Mouse (Mus musculus) midbrain, embryonic 12.5 days (tissue): ENCODE data around the gene Stac2. TPM values are rescaled to one million over a fixed set of nuclear protein-coding genes. Genes with fewer than 3 reads are reported as not detected.

Experiments used
- ATAC-seq: fragments of 200-750 bp; cut with Nextera tagmentation; 2 replicates; pipeline ENCODE4 v1.8.0; 2017; ENCODE audit warnings: low read depth, moderate TSS enrichment, moderate library complexity; ENCODE audit not compliant: low FRiP score
- H3K27ac ChIP-seq: fragments of 300-500 bp; sonication (generic); replicated peaks from 2 replicates; pipeline ENCODE4 v1.5.1; 2016; ENCODE audit warnings: mild to moderate bottlenecking
- H3K27me3 ChIP-seq: fragments of 300-500 bp; sonication (generic); 2 replicates; pipeline ENCODE4 v1.6.1; 2016; ENCODE audit warnings: mild to moderate bottlenecking
- H3K36me3 ChIP-seq: fragments of 300-500 bp; sonication (generic); 2 replicates; pipeline ENCODE4 v1.6.1; 2016
- H3K4me1 ChIP-seq: fragments of 300-500 bp; sonication (generic); 2 replicates; pipeline ENCODE4 v1.6.1; 2016
- H3K4me2 ChIP-seq: fragments of 300-500 bp; sonication (generic); replicated peaks from 2 replicates; pipeline ENCODE4 v1.6.1; 2016; ENCODE audit warnings: mild to moderate bottlenecking, moderate library complexity
- H3K4me3 ChIP-seq: fragments of 300-500 bp; sonication (generic); 2 replicates; pipeline ENCODE4 v1.5.1; 2016; ENCODE audit warnings: mild to moderate bottlenecking
- H3K9ac ChIP-seq: fragments of 300-500 bp; sonication (generic); replicated peaks from 2 replicates; pipeline ENCODE4 v1.6.1; 2016; ENCODE audit warnings: mild to moderate bottlenecking, moderate library complexity
- H3K9me3 ChIP-seq: fragments of 300-500 bp; sonication (generic); 2 replicates; pipeline ENCODE4 v1.6.1; 2016; ENCODE audit warnings: mild to moderate bottlenecking
- WGBS: fragments of 180-500 bp; shearing (Covaris S2); methylation state at CpG from one replicate; pipeline ENCODE4 v1.1.7; 2016; 5-methylcytosine and 5-hydroxymethylcytosine counted together
- polyA plus RNA-seq: library from polyadenylated mRNA; unstranded; fragments of >200 nt; fragmentation: Nextera tagmentation; extraction: Ambion mirVana; gene quantifications from 2 replicates; pipeline ENCODE4 v1.2.1, GENCODE M21; 2016

Stac2 gene
- polyA plus RNA-seq, 1 experiment from 2014 or later, result 0.73 TPM

- no peak for ATAC-seq
- Histone ChIP-seq H3K4me3 (no peak overlapping the region), H3K27ac (no peak overlapping the region), H3K27me3 (0 out of 2 replicates have a peak, but pooled peaks cover 3% of the 10 kb centered on the region), H3K36me3 (no peaks in the 10 kb centered on the region), H3K9ac (no peak overlapping the region), H3K4me1 (no peaks in the 10 kb centered on the region), H3K4me2 (no peak overlapping the region), H3K9me3 (peaks cover 7% of the 10 kb centered on the region; the same call in 1 of the 2 replicates)
- WGBS, result 95% methylated on average over 12 of the region's 12 CpGs
Observed at GRCm38 (mm10) chr11:98066201-98066600, 12.9 kb upstream of the Stac2 start.

- no peak overlapping the region for H3K4me3 ChIP-seq
- no peak for ATAC-seq
- WGBS, result 71% methylated on average over 6 of the region's 6 CpGs
Observed at GRCm38 (mm10) chr11:98061904-98062562, 8.8 kb upstream of the Stac2 start.

GRCm38 (mm10) chr11:98061441-98061840 is 8.2 kb upstream of the Stac2 start:
- Histone ChIP-seq H3K36me3 (no peaks in the 10 kb centered on the region), H3K9me3 (no peaks in the 10 kb centered on the region), H3K4me3 (no peak overlapping the region), H3K4me1 (peaks cover 6% of the 10 kb centered on the region; the same call in 1 of the 2 replicates), H3K27ac (no peak overlapping the region), H3K4me2 (no peak overlapping the region), H3K27me3 (peaks cover 19% of the 10 kb centered on the region), H3K9ac (no peak overlapping the region)
- ATAC-seq, result no peak
- WGBS, result 69% methylated on average over 3 of the region's 3 CpGs

More at GRCm38 (mm10) chr11:98061904-98062562, 8.8 kb upstream of the Stac2 start:
- H3K4me2 ChIP-seq, result no peak overlapping the region
- H3K36me3 ChIP-seq, result no peaks in the 10 kb centered on the region
- H3K9ac ChIP-seq, result no peak overlapping the region
- H3K9me3 ChIP-seq, result peaks cover 4% of the 10 kb centered on the region; the same call in 1 of the 2 replicates
- H3K27me3 ChIP-seq, result peaks cover 15% of the 10 kb centered on the region
- H3K4me1 ChIP-seq, result peaks cover 6% of the 10 kb centered on the region; the same call in 1 of the 2 replicates
- no peak overlapping the region for H3K27ac ChIP-seq

- Histone ChIP-seq H3K4me3 (no peak overlapping the region), H3K4me1 (peaks cover 6% of the 10 kb centered on the region; the same call in 1 of the 2 replicates), H3K36me3 (no peaks in the 10 kb centered on the region), H3K4me2 (no peak overlapping the region), H3K9ac (0 out of 2 replicates have a peak overlapping the region, but pooled peaks have one; percentile 16), H3K27me3 (peaks cover 22% of the 10 kb centered on the region), H3K27ac (no peak overlapping the region), H3K9me3 (no peaks in the 10 kb centered on the region)
- 74% methylated on average over 5 of the region's 5 CpGs for WGBS
- no peak for ATAC-seq
Observed at GRCm38 (mm10) chr11:98060104-98060692, 6.9 kb upstream of the Stac2 start.

GRCm38 (mm10) chr11:98059662-98060061 is 6.4 kb upstream of the Stac2 start:
- Histone ChIP-seq H3K4me1 (peaks cover 6% of the 10 kb centered on the region; the same call in 1 of the 2 replicates), H3K4me2 (no peak overlapping the region), H3K4me3 (no peak overlapping the region), H3K36me3 (no peaks in the 10 kb centered on the region), H3K9me3 (no peaks in the 10 kb centered on the region), H3K9ac (no peak overlapping the region), H3K27ac (no peak overlapping the region), H3K27me3 (peaks cover 27% of the 10 kb centered on the region)
- WGBS, result 71% methylated on average over 7 of the region's 7 CpGs
- no peak for ATAC-seq

- 85% methylated on average over 5 of the region's 5 CpGs for WGBS
- Histone ChIP-seq H3K4me3 (no peak overlapping the region), H3K4me1 (peaks cover 11% of the 10 kb centered on the region), H3K36me3 (no peaks in the 10 kb centered on the region), H3K4me2 (no peak overlapping the region), H3K9me3 (no peaks in the 10 kb centered on the region), H3K9ac (no peak overlapping the region), H3K27ac (no peak overlapping the region), H3K27me3 (peaks cover 41% of the 10 kb centered on the region)
- ATAC-seq, result no peak
Observed at GRCm38 (mm10) chr11:98057998-98058397, 4.7 kb upstream of the Stac2 start.

GRCm38 (mm10) chr11:98057466-98057865 is 4.2 kb upstream of the Stac2 start:
- Histone ChIP-seq H3K27me3 (peaks cover 43% of the 10 kb centered on the region), H3K9me3 (no peaks in the 10 kb centered on the region), H3K4me1 (peaks cover 17% of the 10 kb centered on the region), H3K4me2 (no peak overlapping the region), H3K9ac (no peak overlapping the region), H3K27ac (no peak overlapping the region), H3K36me3 (no peaks in the 10 kb centered on the region), H3K4me3 (no peak overlapping the region)
- WGBS, result 32% methylated on average over 9 of the region's 9 CpGs
- ATAC-seq, result no peak

- H3K27me3 ChIP-seq, result peaks cover 84% of the 10 kb centered on the region
- WGBS, result under 1% methylated on average over 81 of the region's 83 CpGs
Observed at GRCm38 (mm10) chr11:98052129-98052988, 903 bp downstream of the Stac2 start.

GRCm38 (mm10) chr11:98051611-98052128 is 1.6 kb downstream of the Stac2 start:
- H3K27me3 ChIP-seq, result peaks cover 79% of the 10 kb centered on the region
- 7% methylated on average over 12 of the region's 12 CpGs for WGBS
- no peak for ATAC-seq
- H3K4me2 ChIP-seq, result peak overlapping the region; percentile 61
- no peak overlapping the region; the same call in 1 of the 2 replicates for H3K9ac ChIP-seq
- H3K36me3 ChIP-seq, result no peaks in the 10 kb centered on the region
- H3K4me1 ChIP-seq, result peaks cover 16% of the 10 kb centered on the region
- H3K27ac ChIP-seq, result no peak overlapping the region
- H3K4me3 ChIP-seq, result peak overlapping the region; percentile 52
- no peaks in the 10 kb centered on the region for H3K9me3 ChIP-seq

More at GRCm38 (mm10) chr11:98052129-98052988, 903 bp downstream of the Stac2 start:
- H3K4me2 ChIP-seq, result peak overlapping the region; percentile 61
- peaks cover 16% of the 10 kb centered on the region for H3K4me1 ChIP-seq
- H3K4me3 ChIP-seq, result peak overlapping the region; percentile 52
- H3K36me3 ChIP-seq, result no peaks in the 10 kb centered on the region
- no peaks in the 10 kb centered on the region for H3K9me3 ChIP-seq
- no peak overlapping the region for H3K27ac ChIP-seq
- peak overlapping the region; percentile 51 for H3K9ac ChIP-seq
- ATAC-seq, result 0 out of 2 replicates have a peak, but pooled peaks have one; percentile 23

- H3K27me3 ChIP-seq, result peaks cover 79% of the 10 kb centered on the region
- no peak overlapping the region for H3K4me2 ChIP-seq
- H3K36me3 ChIP-seq, result no peaks in the 10 kb centered on the region
- H3K9ac ChIP-seq, result no peak overlapping the region
- WGBS, result 37% methylated on average over 2 of the region's 2 CpGs
- H3K4me3 ChIP-seq, result no peak overlapping the region
- H3K27ac ChIP-seq, result no peak overlapping the region
- peaks cover 16% of the 10 kb centered on the region for H3K4me1 ChIP-seq
- no peak for ATAC-seq
- H3K9me3 ChIP-seq, result no peaks in the 10 kb centered on the region
Observed at GRCm38 (mm10) chr11:98050940-98051339, 2.3 kb downstream of the Stac2 start.

GRCm38 (mm10) chr11:98050520-98050815 is 2.8 kb downstream of the Stac2 start:
- no peaks in the 10 kb centered on the region for H3K9me3 ChIP-seq
- peaks cover 16% of the 10 kb centered on the region for H3K4me1 ChIP-seq
- no peaks in the 10 kb centered on the region for H3K36me3 ChIP-seq
- H3K4me2 ChIP-seq, result no peak overlapping the region
- no peak overlapping the region for H3K9ac ChIP-seq
- 17% methylated on average over 2 of the region's 2 CpGs for WGBS
- H3K4me3 ChIP-seq, result no peak overlapping the region
- no peak overlapping the region for H3K27ac ChIP-seq
- H3K27me3 ChIP-seq, result peaks cover 78% of the 10 kb centered on the region
- ATAC-seq, result no peak
